ENCODE assay signal across 8 mouse cellular contexts in genomic region chr11:48775483-48775882, GRCm38 (mm10). TPM values are rescaled to one million over a fixed set of nuclear protein-coding genes. Genes with fewer than 3 reads are reported as not detected.
DNase-seq lines count a peak whose midpoint lies in the region; ATAC-seq and TF ChIP-seq lines count a peak whose summit lies in the region.

No protein-coding gene starts in this region.

- DNase-seq in CD4-positive, CD25-positive, alpha-beta regulatory T cell, adult 2 months (ENCODE audit: low read depth, low spot score), result peak; percentile 49
- peak; percentile 59 for DNase-seq in CH12.LX (ENCODE audit: extremely low read depth)
- DNase-seq in layer of hippocampus, adult 2 months (ENCODE audit: low spot score in 2 of 2), result peak; percentile 50 to 62
- DNase-seq in midbrain, embryonic 10.5 days (ENCODE audit: low spot score), result peak; percentile 53
- peak; percentile 55 for DNase-seq in stomach, postnatal 0 days (ENCODE audit: low spot score)

- WGBS in heart, embryonic 13.5 days, result 3% methylated on average over 7 of the region's 7 CpGs
- 8% methylated on average over 7 of the region's 7 CpGs for WGBS in midbrain, embryonic 10.5 days
- 2% methylated on average over 7 of the region's 7 CpGs for WGBS in stomach, postnatal 0 days

- no peaks in the 10 kb centered on the region for H3K36me3 ChIP-seq in CH12.LX (replicated peaks in 1 of 2; ENCODE audit: control insufficient read depth in 1 of 2, insufficient read depth in 1 of 2, low read length in 1 of 2)
- H3K36me3 ChIP-seq in heart, embryonic 13.5 days, result no peaks in the 10 kb centered on the region
- H3K36me3 ChIP-seq in midbrain, embryonic 10.5 days, result no peaks in the 10 kb centered on the region
- H3K36me3 ChIP-seq in stomach, postnatal 0 days (ENCODE audit: control insufficient read depth, insufficient read depth, low read length), result no peaks in the 10 kb centered on the region

- ATAC-seq in CD4-positive, CD25-positive, alpha-beta regulatory T cell, adult 4 months, result no peak
- ATAC-seq in common myeloid progenitor, adult 5-6 weeks (replicated peaks; ENCODE audit: low read depth, poor library complexity, severe bottlenecking), result 0 out of 2 replicates have a peak, but pooled peaks have one; percentile 22
- ATAC-seq in heart, embryonic 13.5 days (ENCODE audit: extremely low read depth, insufficient number of reproducible peaks, low FRiP score, low TSS enrichment), result no peak
- ATAC-seq in stomach, postnatal 0 days (ENCODE audit: low FRiP score, low TSS enrichment), result no peak

- dilution Hi-C loops in CH12.LX (cut with MboI; ENCODE audit: extremely low pct_ligation_motif_present, extremely low pct_unique_long_range_greater_than_20kb, low sequenced_read_pairs), result no loop called here

- no peak overlapping the region for H3K27ac ChIP-seq in CH12.LX (ENCODE audit: insufficient read depth, low read depth)
- no peak overlapping the region for H3K27ac ChIP-seq in heart, embryonic 13.5 days (replicated peaks)
- H3K27ac ChIP-seq in layer of hippocampus, adult 2 months, result no peak overlapping the region
- H3K27ac ChIP-seq in midbrain, embryonic 10.5 days (replicated peaks), result no peak overlapping the region
- no peak overlapping the region for H3K27ac ChIP-seq in stomach, postnatal 0 days (replicated peaks)

- H3K4me2 ChIP-seq in CH12.LX (ENCODE audit: insufficient read depth, low read depth, poor library complexity, severe bottlenecking), result no peak overlapping the region; the same call in 1 of the 2 replicates
- H3K4me2 ChIP-seq in heart, embryonic 13.5 days, result peak overlapping the region; percentile 38
- no peak overlapping the region for H3K4me2 ChIP-seq in stomach, postnatal 0 days (replicated peaks; ENCODE audit: low read depth)

- H3K9ac ChIP-seq in CH12.LX (ENCODE audit: insufficient read depth, low read depth), result no peak overlapping the region
- H3K9ac ChIP-seq in heart, embryonic 13.5 days, result no peak overlapping the region
- H3K9ac ChIP-seq in stomach, postnatal 0 days (ENCODE audit: low read length), result no peak overlapping the region

- no peak overlapping the region for H3K4me3 ChIP-seq in CH12.LX (replicated peaks in 1 of 3; ENCODE audit: low read depth in 2 of 3, low read length in 2 of 3, poor library complexity in 1 of 3)
- H3K4me3 ChIP-seq in heart, embryonic 13.5 days, result no peak overlapping the region
- no peak overlapping the region for H3K4me3 ChIP-seq in layer of hippocampus, adult 2 months
- no peak overlapping the region for H3K4me3 ChIP-seq in midbrain, embryonic 10.5 days
- no peak overlapping the region for H3K4me3 ChIP-seq in stomach, postnatal 0 days (ENCODE audit: low read depth, low read length)

- in situ Hi-C loops in CH12.LX (cut with MboI; ENCODE audit: low pct_ligation_motif_present, low pct_unique_long_range_greater_than_20kb, low sequenced_read_pairs), result no loop called here

- no peak for TF ChIP-seq POLR2A in CH12.LX (IDR thresholded peaks at IDR 0.05; ENCODE audit: low read depth, low read length)

- no peaks in the 10 kb centered on the region for H3K9me3 ChIP-seq in CH12.LX (replicated peaks; ENCODE audit: low read length)
- no peaks in the 10 kb centered on the region for H3K9me3 ChIP-seq in heart, embryonic 13.5 days
- no peaks in the 10 kb centered on the region for H3K9me3 ChIP-seq in midbrain, embryonic 10.5 days (replicated peaks)
- H3K9me3 ChIP-seq in stomach, postnatal 0 days (ENCODE audit: control insufficient read depth, low read length), result no peaks in the 10 kb centered on the region

- peak; percentile 68 for TF ChIP-seq RAD21 in CH12.LX (IDR thresholded peaks at IDR 0.05; ENCODE audit: low read depth, low read length)

- H3K27me3 ChIP-seq in CH12.LX (replicated peaks), result no peaks in the 10 kb centered on the region
- no peaks in the 10 kb centered on the region for H3K27me3 ChIP-seq in heart, embryonic 13.5 days (replicated peaks)
- no peaks in the 10 kb centered on the region for H3K27me3 ChIP-seq in midbrain, embryonic 10.5 days (ENCODE audit: low read depth, poor library complexity, severe bottlenecking)
- no peaks in the 10 kb centered on the region for H3K27me3 ChIP-seq in stomach, postnatal 0 days (ENCODE audit: control insufficient read depth, insufficient read depth, low read length)

- H3K4me1 ChIP-seq in CH12.LX (ENCODE audit: control insufficient read depth in 1 of 2, insufficient read depth in 2 of 2), result peaks cover 12 to 29% of the 10 kb centered on the region in 2 experiments
- no peaks in the 10 kb centered on the region for H3K4me1 ChIP-seq in heart, embryonic 13.5 days
- H3K4me1 ChIP-seq in midbrain, embryonic 10.5 days, result peaks cover 6% of the 10 kb centered on the region
- H3K4me1 ChIP-seq in stomach, postnatal 0 days (replicated peaks; ENCODE audit: control insufficient read depth, insufficient read depth), result no peaks in the 10 kb centered on the region

- no peaks in the 10 kb centered on the region for H3K79me2 ChIP-seq in CH12.LX (replicated peaks; ENCODE audit: control insufficient read depth, extremely low read depth, insufficient read depth, poor library complexity, severe bottlenecking)

- no peak for TF ChIP-seq EP300 in CH12.LX (IDR thresholded peaks at IDR 0.05; ENCODE audit: low read length)
- TF ChIP-seq EP300 in stomach, postnatal 0 days (optimal IDR thresholded peaks at IDR 0.05), result no peak

- peak; percentile 27 to 76 for TF ChIP-seq CTCF in CH12.LX (conservative IDR thresholded peaks at IDR 0.05 in 1 of 2, IDR thresholded peaks at IDR 0.05 in 1 of 2; ENCODE audit: low read depth in 2 of 2, low read length in 2 of 2)
- TF ChIP-seq CTCF in layer of hippocampus, adult 2 months (conservative IDR thresholded peaks at IDR 0.05), result peak; percentile 78
- TF ChIP-seq CTCF in stomach, postnatal 0 days (IDR thresholded peaks at IDR 0.05; ENCODE audit: low read depth), result peak; percentile 74

TF ChIP-seq in CH12.LX, 34 proteins besides CTCF, POLR2A, EP300 and RAD21 (continues in another document):
- TF ChIP-seq MYC (IDR thresholded peaks at IDR 0.05; ENCODE audit: low read depth, low read length), result no peak
- TF ChIP-seq E2F4 (IDR thresholded peaks at IDR 0.05; ENCODE audit: insufficient replicate concordance, low read depth, low read length), result no peak
- no peak for TF ChIP-seq CHD1 (IDR thresholded peaks at IDR 0.05; ENCODE audit: low read depth, low read length)
- TF ChIP-seq POLR2AphosphoS2 (IDR thresholded peaks at IDR 0.05; ENCODE audit: low read depth, low read length), result no peak
- TF ChIP-seq SMC3 (IDR thresholded peaks at IDR 0.05; ENCODE audit: low read depth, low read length), result peak; percentile 32
- TF ChIP-seq NRF1 (IDR thresholded peaks at IDR 0.05; ENCODE audit: low read depth, low read length), result no peak
- TF ChIP-seq CHD2 (IDR thresholded peaks at IDR 0.05; ENCODE audit: low read length), result no peak
- no peak for TF ChIP-seq KAT2A (IDR thresholded peaks at IDR 0.05; ENCODE audit: insufficient replicate concordance, low read length)
- no peak for TF ChIP-seq SIN3A (IDR thresholded peaks at IDR 0.05; ENCODE audit: low read length)

RNA-seq across cellular contexts. Expression of gene Rack1, which starts 24.6 kb away (rescaled TPM):
- 1,000 to 10,000 TPM; 1,099 to 1,661 TPM for polyA plus RNA-seq in CD4-positive, CD25-positive, alpha-beta regulatory T cell, adult 4 months (2017; shearing (Covaris generic))
- total RNA-seq in CH12.LX (2012; rRNA removed), result 5,582 and 6,330 TPM in 2 replicates
- total RNA-seq in CH12.LX (2014; rRNA removed), result 4,885 and 5,265 TPM in 2 replicates
- polyA plus RNA-seq in CH12.LX (2012; ENCODE audit: insufficient read length, low read depth), result 3,744 and 4,313 TPM in 2 replicates
- 1,552 and 1,662 TPM in 2 replicates for total RNA-seq in common myeloid progenitor, adult 5-6 weeks (2017)
- polyA plus RNA-seq in heart, embryonic 13.5 days (2015; fragmentation: Nextera tagmentation; extraction: Ambion mirVana), result 444 and 458 TPM in 2 replicates
- total RNA-seq in layer of hippocampus, adult 2 months (2021), result 100 to 1,000 TPM; 226 to 240 TPM
- 659 and 788 TPM in 2 replicates for polyA plus RNA-seq in midbrain, embryonic 10.5 days (2016; fragmentation: Nextera tagmentation; extraction: Ambion mirVana)
- 524 and 529 TPM in 2 replicates for polyA plus RNA-seq in stomach, postnatal 0 days (2015; fragmentation: Nextera tagmentation; extraction: Ambion mirVana)

RNA-seq across cellular contexts. Expression of gene Trim41, which starts 41.7 kb away (rescaled TPM):
- 1 to 10 TPM; 2.0 to 3.7 TPM for polyA plus RNA-seq in CD4-positive, CD25-positive, alpha-beta regulatory T cell, adult 4 months (2017; shearing (Covaris generic))
- 30.2 and 36.0 TPM in 2 replicates for total RNA-seq in CH12.LX (2012; rRNA removed)
- total RNA-seq in CH12.LX (2014; rRNA removed), result 18.8 and 20.9 TPM in 2 replicates
- polyA plus RNA-seq in CH12.LX (2012; ENCODE audit: insufficient read length, low read depth), result 51.6 and 63.7 TPM in 2 replicates
- 50.2 and 70.9 TPM in 2 replicates for total RNA-seq in common myeloid progenitor, adult 5-6 weeks (2017)
- polyA plus RNA-seq in heart, embryonic 13.5 days (2015; fragmentation: Nextera tagmentation; extraction: Ambion mirVana), result 3.2 TPM in 2 replicates
- 10 to 100 TPM; 56.8 to 61.5 TPM for total RNA-seq in layer of hippocampus, adult 2 months (2021)
- 4.7 and 5.3 TPM in 2 replicates for polyA plus RNA-seq in midbrain, embryonic 10.5 days (2016; fragmentation: Nextera tagmentation; extraction: Ambion mirVana)
- polyA plus RNA-seq in stomach, postnatal 0 days (2015; fragmentation: Nextera tagmentation; extraction: Ambion mirVana), result 3.6 and 4.0 TPM in 2 replicates

RNA-seq across cellular contexts. Expression of gene Trim7, which starts 50.5 kb away (rescaled TPM):
- polyA plus RNA-seq in CD4-positive, CD25-positive, alpha-beta regulatory T cell, adult 4 months (2017; shearing (Covaris generic)), result 1 to 10 TPM in 1 of 2 experiments, under 1 TPM in 1; 0.77 to 2.1 TPM
- total RNA-seq in CH12.LX (2012; rRNA removed) (20.8 and 34.6 TPM in 2 replicates), CH12.LX (2014; rRNA removed) (9.2 and 9.5 TPM in 2 replicates)
- polyA plus RNA-seq in CH12.LX (2012; ENCODE audit: insufficient read length, low read depth), result 11.6 and 15.1 TPM in 2 replicates
- total RNA-seq in common myeloid progenitor, adult 5-6 weeks (2017), result 0.19 and 0.78 TPM in 2 replicates
- polyA plus RNA-seq in heart, embryonic 13.5 days (2015; fragmentation: Nextera tagmentation; extraction: Ambion mirVana), result 0.56 and 0.88 TPM in 2 replicates
- total RNA-seq in layer of hippocampus, adult 2 months (2021), result 1 to 10 TPM; 2.6 to 2.8 TPM
- polyA plus RNA-seq in midbrain, embryonic 10.5 days (2016; fragmentation: Nextera tagmentation; extraction: Ambion mirVana), result 0.32 and 0.99 TPM in 2 replicates
- polyA plus RNA-seq in stomach, postnatal 0 days (2015; fragmentation: Nextera tagmentation; extraction: Ambion mirVana), result 3.0 and 3.4 TPM in 2 replicates

RNA-seq across cellular contexts. Expression of gene Gm12184, which starts 51.0 kb away (rescaled TPM):
- 1 to 10 TPM in 1 of 2 experiments, under 1 TPM in 1; 0.92 to 4.1 TPM for polyA plus RNA-seq in CD4-positive, CD25-positive, alpha-beta regulatory T cell, adult 4 months (2017; shearing (Covaris generic))
- total RNA-seq in CH12.LX (2012; rRNA removed) (6.8 and 7.1 TPM in 2 replicates), CH12.LX (2014; rRNA removed) (51.6 and 61.0 TPM in 2 replicates)
- polyA plus RNA-seq in CH12.LX (2012; ENCODE audit: insufficient read length, low read depth), result 5.6 and 17.1 TPM in 2 replicates
- total RNA-seq in common myeloid progenitor, adult 5-6 weeks (2017), result 48.6 and 64.4 TPM in 2 replicates
- polyA plus RNA-seq in heart, embryonic 13.5 days (2015; fragmentation: Nextera tagmentation; extraction: Ambion mirVana), result 0.53 and 1.2 TPM in 2 replicates
- total RNA-seq in layer of hippocampus, adult 2 months (2021), result 1 to 10 TPM in 1 of 2 experiments, under 1 TPM in 1; 0.79 to 1.3 TPM
- polyA plus RNA-seq in midbrain, embryonic 10.5 days (2016; fragmentation: Nextera tagmentation; extraction: Ambion mirVana), result 2.1 and 3.2 TPM in 2 replicates
- polyA plus RNA-seq in stomach, postnatal 0 days (2015; fragmentation: Nextera tagmentation; extraction: Ambion mirVana), result 5.0 and 7.3 TPM in 2 replicates
